Mouse (Mus musculus) CD8-positive naive resting alpha-beta T cell, adult 57 days (primary cell): ENCODE results near the gene Tmem174. TPM values are rescaled to one million over a fixed set of nuclear protein-coding genes. Genes with fewer than 3 reads are reported as not detected.

Experiments used
- total RNA-seq: library from RNA; stranded (reverse); gene quantifications from one replicate; pipeline ENCODE4 v1.2.4, GENCODE M21; 2023

Gene Tmem174
- total RNA-seq, result not detected

DNA sequence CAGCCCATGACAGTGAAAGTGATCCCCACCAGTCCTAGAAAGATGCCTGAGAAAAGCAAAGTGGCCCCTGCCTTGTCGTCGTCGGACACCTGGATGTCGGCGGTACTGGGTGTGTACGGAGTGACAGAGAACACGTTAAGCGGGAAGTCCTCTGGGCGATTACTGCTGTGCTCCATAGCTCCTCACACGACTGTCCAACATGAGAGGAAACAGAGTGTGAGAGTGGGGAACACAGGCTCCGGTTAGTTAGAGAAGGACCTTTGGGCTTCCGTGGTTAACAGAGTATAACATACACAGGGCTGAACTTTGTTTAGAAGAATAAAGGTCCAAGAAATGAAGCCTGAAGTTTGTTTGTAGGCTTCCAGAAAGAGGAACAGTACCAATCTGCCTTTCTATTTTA, at the start of gene Tmem174:
Tmem174 (minus strand) TSS at position 266 of the 400 bp plus-strand sequence.

Other genes starting within 250 kb of the Tmem174 start
- not detected for gene Gm10320, start 145.4 kb downstream of the Tmem174 start, total RNA-seq
- not detected for gene Tmem171, start 57.4 kb upstream of the Tmem174 start, total RNA-seq
- gene Fcho2, start 178.0 kb upstream of the Tmem174 start, total RNA-seq, result 46.4 TPM